Mouse (Mus musculus) stomach, postnatal 0 days (tissue): ENCODE data around the gene Gm49337. TPM values are rescaled to one million over a fixed set of nuclear protein-coding genes. Genes with fewer than 3 reads are reported as not detected.

Experiments used
- ATAC-seq: fragments of 200-750 bp; cut with Nextera tagmentation; 2 replicates; pipeline ENCODE4 v1.8.0; 2017; ENCODE audit not compliant: low FRiP score, low TSS enrichment
- DNase-seq: peaks from one replicate; pipeline ENCODE4 v3.0.0-alpha.2; 2016; ENCODE audit warnings: low spot score
- H3K27ac ChIP-seq: fragments of 300-500 bp; sonication (generic); replicated peaks from 2 replicates; pipeline ENCODE4 v1.5.1; 2014; ENCODE audit warnings: mild to moderate bottlenecking, control low read depth
- H3K27me3 ChIP-seq: fragments of 300-500 bp; sonication (generic); 2 replicates; pipeline ENCODE4 v1.6.1; 2014; ENCODE audit warnings: low read length; ENCODE audit not compliant: control insufficient read depth, insufficient read depth
- H3K36me3 ChIP-seq: fragments of 300-500 bp; sonication (generic); 2 replicates; pipeline ENCODE4 v1.6.1; 2014; ENCODE audit warnings: low read length, mixed read lengths; ENCODE audit not compliant: control insufficient read depth, insufficient read depth
- H3K4me1 ChIP-seq: fragments of 300-500 bp; sonication (generic); replicated peaks from 2 replicates; pipeline ENCODE4 v1.6.1; 2014; ENCODE audit warnings: antibody characterized with exemption; ENCODE audit not compliant: control insufficient read depth, insufficient read depth
- H3K4me2 ChIP-seq: fragments of 300-500 bp; sonication (generic); replicated peaks from 2 replicates; pipeline ENCODE4 v1.6.1; 2014; ENCODE audit warnings: low read depth, mild to moderate bottlenecking, control low read depth, moderate library complexity
- H3K4me3 ChIP-seq: fragments of 300-500 bp; sonication (generic); 2 replicates; pipeline ENCODE4 v1.5.1; 2014; ENCODE audit warnings: low read depth, low read length, control low read depth
- H3K9ac ChIP-seq: fragments of 300-500 bp; sonication (generic); 2 replicates; pipeline ENCODE4 v1.6.1; 2014; ENCODE audit warnings: mild to moderate bottlenecking, low read length, control low read depth, mixed read lengths
- H3K9me3 ChIP-seq: fragments of 300-500 bp; sonication (generic); 2 replicates; pipeline ENCODE4 v1.6.1; 2016; ENCODE audit warnings: low read length; ENCODE audit not compliant: control insufficient read depth
- CTCF ChIP-seq: IDR thresholded peaks from 2 replicates; pipeline ENCODE4 v1.5.1; 2016; ENCODE audit warnings: antibody characterized with exemption, low read depth, mild to moderate bottlenecking, moderate library complexity
- EP300 ChIP-seq: optimal IDR thresholded peaks from 2 replicates; pipeline ENCODE3; 2016; ENCODE audit warnings: antibody characterized with exemption
- whole genome bisulfite sequencing: fragments of 180-500 bp; shearing (Covaris S2); extraction: QIAGEN DNeasy Blood & Tissue Kit; methylation state at CpG from one replicate; pipeline ENCODE4 v1.1.7; 2014; 5-methylcytosine and 5-hydroxymethylcytosine counted together
- polyA plus RNA-seq: library from polyadenylated mRNA; unstranded; fragments of >200 nt; fragmentation: Nextera tagmentation; extraction: Ambion mirVana; gene quantifications from 2 replicates; pipeline ENCODE4 v1.2.1, GENCODE M21; 2015

Gm49337 gene
- polyA plus RNA-seq, 1 experiment from 2014 or later, result not detected

- no peaks in the 10 kb centered on the region for H3K36me3 ChIP-seq
- DNase-seq (no peak), ATAC-seq (no peak)
- no peak overlapping the region for H3K4me3 ChIP-seq
- no peaks in the 10 kb centered on the region for H3K4me1 ChIP-seq
- no peak overlapping the region for H3K27ac ChIP-seq
- H3K9me3 ChIP-seq, result no peaks in the 10 kb centered on the region
- 91% methylated on average over 6 of the region's 6 CpGs for WGBS
- H3K9ac ChIP-seq, result no peak overlapping the region
- H3K4me2 ChIP-seq, result no peak overlapping the region
- no peaks in the 10 kb centered on the region for H3K27me3 ChIP-seq
- TF ChIP-seq EP300, result no peak
- no peak for TF ChIP-seq CTCF
Observed at GRCm38 (mm10) chr4:116291561-116291960, 118.4 kb downstream of the Gm49337 start.

DNA sequence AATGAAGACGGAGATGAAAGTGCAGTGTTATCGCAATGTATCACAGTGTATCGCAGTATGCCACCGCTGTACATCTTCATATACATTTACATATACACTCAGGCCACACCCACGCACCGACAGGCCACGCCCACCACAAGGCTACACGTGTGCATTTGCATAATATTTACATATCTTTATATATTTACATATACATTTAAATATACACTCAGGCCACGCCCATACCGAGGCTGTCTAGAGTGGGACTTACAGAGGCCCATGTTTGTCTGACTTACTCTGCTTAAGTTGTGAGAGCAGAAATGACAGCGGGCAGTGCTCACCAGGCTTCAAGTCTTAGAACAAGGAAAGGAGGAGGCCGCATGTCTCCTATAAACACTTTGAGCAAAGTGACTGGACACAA is 120.1 kb downstream of the Gm49337 start:
- H3K4me2 ChIP-seq, result no peak overlapping the region
- no peak for ATAC-seq
- H3K27ac ChIP-seq, result no peak overlapping the region
- TF ChIP-seq EP300 (no peak), CTCF (no peak)
- DNase-seq, result no peak
- no peaks in the 10 kb centered on the region for H3K4me1 ChIP-seq
- no peak overlapping the region for H3K4me3 ChIP-seq
- 83% methylated on average over 12 of the region's 12 CpGs for WGBS
- H3K27me3 ChIP-seq, result no peaks in the 10 kb centered on the region
- no peaks in the 10 kb centered on the region for H3K9me3 ChIP-seq
- no peaks in the 10 kb centered on the region for H3K36me3 ChIP-seq
- H3K9ac ChIP-seq, result no peak overlapping the region

GRCm38 (mm10) chr4:116300878-116301355 is 127.7 kb downstream of the Gm49337 start:
- TF ChIP-seq EP300, result no peak
- TF ChIP-seq CTCF, result no peak

DNA sequence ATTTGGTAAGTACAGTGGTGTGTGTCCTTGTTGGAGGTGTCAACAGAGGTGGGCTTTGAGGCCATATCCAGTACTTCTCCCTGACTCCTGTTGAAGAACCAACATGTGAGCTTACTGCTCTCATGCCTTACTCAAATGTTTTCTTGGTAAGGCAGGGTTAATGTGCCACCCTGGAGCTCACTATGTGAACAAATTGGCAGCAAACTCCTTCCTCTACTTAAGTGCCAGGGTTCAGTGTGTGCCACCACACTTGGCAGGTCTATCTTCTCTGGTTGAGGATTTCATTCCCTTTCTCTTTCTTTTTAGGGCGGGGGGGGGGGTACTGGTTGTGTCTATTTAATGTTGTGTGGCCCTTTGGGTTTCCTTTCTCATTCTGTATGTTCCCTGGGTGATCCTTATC is 131.4 kb downstream of the Gm49337 start:
- no peak overlapping the region for H3K27ac ChIP-seq
- DNase-seq, result no peak
- H3K36me3 ChIP-seq, result peaks cover 14% of the 10 kb centered on the region; the same call in 1 of the 2 replicates
- no peaks in the 10 kb centered on the region for H3K27me3 ChIP-seq
- H3K9ac ChIP-seq, result no peak overlapping the region
- no peak for ATAC-seq
- WGBS, result 17% methylated on average over 1 of the region's 1 CpGs
- no peaks in the 10 kb centered on the region for H3K4me1 ChIP-seq
- H3K4me2 ChIP-seq, result no peak overlapping the region
- no peak overlapping the region for H3K4me3 ChIP-seq
- no peaks in the 10 kb centered on the region for H3K9me3 ChIP-seq
- TF ChIP-seq CTCF (no peak), EP300 (no peak)

More at GRCm38 (mm10) chr4:116300878-116301355, 127.7 kb downstream of the Gm49337 start:
- no peaks in the 10 kb centered on the region for H3K27me3 ChIP-seq
- H3K4me3 ChIP-seq, result no peak overlapping the region
- no peak overlapping the region for H3K27ac ChIP-seq
- DNase-seq, result no peak
- H3K9me3 ChIP-seq, result no peaks in the 10 kb centered on the region
- no peak overlapping the region for H3K4me2 ChIP-seq
- no peaks in the 10 kb centered on the region for H3K4me1 ChIP-seq
- peak; percentile 42; the same call in 1 of the 2 replicates for ATAC-seq
- no peak overlapping the region for H3K9ac ChIP-seq
- H3K36me3 ChIP-seq, result no peaks in the 10 kb centered on the region
- WGBS, result 37% methylated on average over 4 of the region's 4 CpGs

DNA sequence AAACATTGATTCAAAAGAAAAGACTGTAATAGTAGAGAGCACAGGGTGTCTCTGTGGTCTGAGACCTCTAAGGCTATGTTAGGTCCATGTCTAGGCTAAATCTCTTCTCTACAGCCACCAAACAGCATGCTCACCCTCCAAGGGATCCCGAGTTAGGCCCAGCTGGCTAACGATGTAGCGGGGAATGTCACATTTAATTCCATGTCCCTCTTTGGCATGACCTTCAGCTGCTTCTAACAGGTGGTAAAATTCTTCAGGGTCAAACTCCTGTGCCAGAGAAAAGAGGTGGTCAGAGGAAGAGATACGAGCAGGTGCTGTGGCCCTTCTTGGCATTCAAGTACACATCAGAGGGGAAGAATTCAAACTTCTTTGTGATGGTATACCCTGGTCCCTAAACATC is 144.4 kb downstream of the Gm49337 start:
- Histone ChIP-seq H3K36me3 (peaks cover 23% of the 10 kb centered on the region), H3K4me3 (no peak overlapping the region), H3K27me3 (no peaks in the 10 kb centered on the region), H3K4me2 (no peak overlapping the region), H3K9me3 (no peaks in the 10 kb centered on the region), H3K9ac (no peak overlapping the region), H3K4me1 (no peaks in the 10 kb centered on the region), H3K27ac (no peak overlapping the region)
- DNase-seq (no peak), ATAC-seq (no peak)
- WGBS, result 92% methylated on average over 4 of the region's 4 CpGs
- TF ChIP-seq EP300 (no peak), CTCF (no peak)

GRCm38 (mm10) chr4:116322127-116322526 is 148.9 kb downstream of the Gm49337 start:
- Histone ChIP-seq H3K9me3 (no peaks in the 10 kb centered on the region), H3K27me3 (no peaks in the 10 kb centered on the region), H3K4me3 (no peak overlapping the region), H3K4me2 (no peak overlapping the region), H3K4me1 (no peaks in the 10 kb centered on the region), H3K36me3 (peaks cover 11% of the 10 kb centered on the region), H3K9ac (no peak overlapping the region), H3K27ac (no peak overlapping the region)
- 88% methylated on average over 6 of the region's 6 CpGs for WGBS
- DNase-seq, result no peak
- TF ChIP-seq EP300 (no peak), CTCF (no peak)
- no peak for ATAC-seq
